Mouse (Mus musculus): Measurements from ENCODE around the gene Hist1h2bb. TPM values are rescaled to one million over a fixed set of nuclear protein-coding genes. Genes with fewer than 3 reads are reported as not detected.

The Hist1h2bb gene
- polyA plus RNA-seq (2017; shearing (Covaris generic)) = not detected

GRCm38 (mm10) chr13:23746201-23747080 lies at the start of gene Hist1h2bb:
Hist1h2bb (plus strand) TSS chr13:23746734.

GRCm38 (mm10) chr13:23698300-23698693 lies 48.2 kb upstream of the Hist1h2bb start, which contains the start of gene Hist1h4c:
Hist1h4c (minus strand) TSS chr13:23698454.

GRCm38 (mm10) chr13:23710374-23711089 lies 36.0 kb upstream of the Hist1h2bb start, which contains the start of gene Hfe:
Hfe (minus strand) TSS chr13:23710854.

GRCm38 (mm10) chr13:23738677-23739068 lies 7.9 kb upstream of the Hist1h2bb start, which contains the start of gene Hist1h1c:
Hist1h1c (plus strand) TSS chr13:23738808.

GRCm38 (mm10) chr13:23745381-23746161 lies 963 bp upstream of the Hist1h2bb start, which contains the start of gene Hist1h3c:
Hist1h3c (minus strand) TSS chr13:23745602.

GRCm38 (mm10) chr13:23750839-23751477 lies 4.4 kb downstream of the Hist1h2bb start, which contains the start of gene Hist1h2ab:
Hist1h2ab (plus strand) TSS chr13:23751126.

GRCm38 (mm10) chr13:23752067-23752741 lies 5.7 kb downstream of the Hist1h2bb start, which contains the start of gene Hist1h3b:
Hist1h3b (plus strand) TSS chr13:23752267.

GRCm38 (mm10) chr13:23756790-23757189 lies 10.3 kb downstream of the Hist1h2bb start, which contains the start of gene Hist1h4b:
Hist1h4b (plus strand) TSS chr13:23757013.

GRCm38 (mm10) chr13:23760972-23761864 lies 14.7 kb downstream of the Hist1h2bb start, which contains the start of gene Hist1h4a:
Hist1h4a (minus strand) TSS chr13:23761230.

GRCm38 (mm10) chr13:23761871-23762821 lies 15.6 kb downstream of the Hist1h2bb start, which contains the start of gene Hist1h3a:
Hist1h3a (minus strand) TSS chr13:23762386.

GRCm38 (mm10) chr13:23763586-23764323 lies 17.2 kb downstream of the Hist1h2bb start, which contains the start of gene Hist1h1a:
Hist1h1a (plus strand) TSS chr13:23763666.

GRCm38 (mm10) chr13:23769613-23770012 lies 23.1 kb downstream of the Hist1h2bb start, which contains the start of gene Trim38:
Trim38 (plus strand) TSS chr13:23769913.

Other genes with a start within 250 kb of the Hist1h2bb start
- gene Hist1h4h, start 215.7 kb upstream of the Hist1h2bb start, polyA plus RNA-seq (2017; shearing (Covaris generic)) = 1.2 TPM
- not detected for gene Hist1h2af, start 212.8 kb upstream of the Hist1h2bb start, polyA plus RNA-seq (2017; shearing (Covaris generic))
- gene Hist1h3g, start 211.3 kb upstream of the Hist1h2bb start, polyA plus RNA-seq (2017; shearing (Covaris generic)) = not detected
- 0.85 TPM for gene Hist1h2bh, start 203.3 kb upstream of the Hist1h2bb start, polyA plus RNA-seq (2017; shearing (Covaris generic))
- 0.99 TPM for gene Hist1h3f, start 202.7 kb upstream of the Hist1h2bb start, polyA plus RNA-seq (2017; shearing (Covaris generic))
- gene Hist1h4f, start 195.1 kb upstream of the Hist1h2bb start, polyA plus RNA-seq (2017; shearing (Covaris generic)) = not detected
- gene Hist1h1d, start 193.5 kb upstream of the Hist1h2bb start, polyA plus RNA-seq (2017; shearing (Covaris generic)) = 0.15 TPM
- gene Hist1h3e, start 184.4 kb upstream of the Hist1h2bb start, polyA plus RNA-seq (2017; shearing (Covaris generic)) = 0.98 TPM
- 1.8 TPM for gene Hist1h2ae, start 175.5 kb upstream of the Hist1h2bb start, polyA plus RNA-seq (2017; shearing (Covaris generic))
- not detected for gene Hist1h2bg, start 175.3 kb upstream of the Hist1h2bb start, polyA plus RNA-seq (2017; shearing (Covaris generic))
- gene Hist1h2bf, start 172.5 kb upstream of the Hist1h2bb start, polyA plus RNA-seq (2017; shearing (Covaris generic)) = not detected
- not detected for gene Hist1h2ad, start 172.4 kb upstream of the Hist1h2bb start, polyA plus RNA-seq (2017; shearing (Covaris generic))
- gene Hist1h3d, start 171.0 kb upstream of the Hist1h2bb start, polyA plus RNA-seq (2017; shearing (Covaris generic)) = not detected
- gene Hist1h4d, start 165.1 kb upstream of the Hist1h2bb start, polyA plus RNA-seq (2017; shearing (Covaris generic)) = 15.2 TPM
- 0.89 TPM for gene Hist1h2be, start 125.6 kb upstream of the Hist1h2bb start, polyA plus RNA-seq (2017; shearing (Covaris generic))
- 4.5 TPM for gene Hist1h1e, start 124.2 kb upstream of the Hist1h2bb start, polyA plus RNA-seq (2017; shearing (Covaris generic))
- not detected for gene Hist1h2ac, start 62.8 kb upstream of the Hist1h2bb start, polyA plus RNA-seq (2017; shearing (Covaris generic))
- 12.6 TPM for gene Hist1h2bc, start 62.5 kb upstream of the Hist1h2bb start, polyA plus RNA-seq (2017; shearing (Covaris generic))
- gene Hist1h1t, start 50.9 kb upstream of the Hist1h2bb start, polyA plus RNA-seq (2017; shearing (Covaris generic)) = not detected
- 3.6 TPM for gene Hist1h4c, start 48.3 kb upstream of the Hist1h2bb start, polyA plus RNA-seq (2017; shearing (Covaris generic))
- gene Hfe, start 35.9 kb upstream of the Hist1h2bb start, polyA plus RNA-seq (2017; shearing (Covaris generic)) = not detected
- 38.7 TPM for gene Hist1h1c, start 7.9 kb upstream of the Hist1h2bb start, polyA plus RNA-seq (2017; shearing (Covaris generic))
- gene Hist1h3c, start 1.1 kb upstream of the Hist1h2bb start, polyA plus RNA-seq (2017; shearing (Covaris generic)) = not detected
- gene Hist1h2ab, start 4.4 kb downstream of the Hist1h2bb start, polyA plus RNA-seq (2017; shearing (Covaris generic)) = not detected
- not detected for gene Hist1h3b, start 5.5 kb downstream of the Hist1h2bb start, polyA plus RNA-seq (2017; shearing (Covaris generic))
- 6.7 TPM for gene Hist1h4b, start 10.3 kb downstream of the Hist1h2bb start, polyA plus RNA-seq (2017; shearing (Covaris generic))
- gene Hist1h4a, start 14.5 kb downstream of the Hist1h2bb start, polyA plus RNA-seq (2017; shearing (Covaris generic)) = 1.1 TPM
- gene Hist1h3a, start 15.7 kb downstream of the Hist1h2bb start, polyA plus RNA-seq (2017; shearing (Covaris generic)) = 3.4 TPM
- gene Hist1h1a, start 16.9 kb downstream of the Hist1h2bb start, polyA plus RNA-seq (2017; shearing (Covaris generic)) = not detected
- not detected for gene Trim38, start 23.2 kb downstream of the Hist1h2bb start, polyA plus RNA-seq (2017; shearing (Covaris generic))
- not detected for gene Slc17a2, start 60.3 kb downstream of the Hist1h2bb start, polyA plus RNA-seq (2017; shearing (Covaris generic))
- gene Slc17a3, start 92.7 kb downstream of the Hist1h2bb start, polyA plus RNA-seq (2017; shearing (Covaris generic)) = not detected
- 0.73 TPM for gene Slc17a1, start 121.0 kb downstream of the Hist1h2bb start, polyA plus RNA-seq (2017; shearing (Covaris generic))
- gene Slc17a4, start 168.3 kb downstream of the Hist1h2bb start, polyA plus RNA-seq (2017; shearing (Covaris generic)) = 0.15 TPM
- gene Hist1h2ba, start 187.4 kb downstream of the Hist1h2bb start, polyA plus RNA-seq (2017; shearing (Covaris generic)) = not detected
- gene Hist1h2aa, start 187.7 kb downstream of the Hist1h2bb start, polyA plus RNA-seq (2017; shearing (Covaris generic)) = not detected
- gene Scgn, start 244.5 kb downstream of the Hist1h2bb start, polyA plus RNA-seq (2017; shearing (Covaris generic)) = not detected